Mouse (Mus musculus) ES-E14 (cell line): ENCODE measurements at regions not wholly inside any gene's neighbourhood (a gene's known extent, or its start where the extent isn't known, plus 50 kb on each side); places are given as distances from the start of the nearest gene placed in this dataset.

Experiments
- DNase-seq: peaks from one replicate; pipeline ENCODE4 v3.0.0-alpha.2; 2013; ENCODE audit warnings: low read depth, low spot score
- H3K27ac ChIP-seq: 2 replicates; pipeline ENCODE4 v1.5.1; 2012; ENCODE audit warnings: low read depth, mild to moderate bottlenecking, low read length, moderate library complexity, mixed read lengths; ENCODE audit not compliant: poor library complexity, insufficient read depth, severe bottlenecking
- H3K36me3 ChIP-seq: 2 replicates; pipeline ENCODE4 v1.6.1; 2012; ENCODE audit warnings: mild to moderate bottlenecking, low read length, moderate library complexity, mixed read lengths; ENCODE audit not compliant: control insufficient read depth, poor library complexity, insufficient read depth, severe bottlenecking
- H3K4me1 ChIP-seq, 2 experiments: fragments of 150-350 bp in 1 of 2; sonication (generic) in 1 of 2; 2 replicates each; pipeline ENCODE4 v1.6.1; 2012; ENCODE audit warnings: low read length in 2 of 2, mild to moderate bottlenecking in 1 of 2, mixed read lengths in 1 of 2; ENCODE audit not compliant: control insufficient read depth in 2 of 2, insufficient read depth in 2 of 2, poor library complexity in 1 of 2
- H3K4me3 ChIP-seq, 2 experiments: fragments of 150-350 bp in 1 of 2; sonication (generic) in 1 of 2; 2 replicates each; pipeline ENCODE4 v1.5.1; 2012; ENCODE audit warnings: low read length in 2 of 2, low read depth in 1 of 2, mild to moderate bottlenecking in 1 of 2, mixed read lengths in 1 of 2; ENCODE audit not compliant: insufficient read depth in 1 of 2, poor library complexity in 1 of 2, severe bottlenecking in 1 of 2
- H3K9ac ChIP-seq: 2 replicates; pipeline ENCODE4 v1.6.1; 2012; ENCODE audit warnings: low read depth, mild to moderate bottlenecking, low read length, mixed read lengths; ENCODE audit not compliant: poor library complexity, insufficient read depth, severe bottlenecking
- H3K9me3 ChIP-seq: fragments of 150-350 bp; sonication (generic); 2 replicates; pipeline ENCODE4 v1.6.1; 2012; ENCODE audit warnings: low read depth, mild to moderate bottlenecking, low read length; ENCODE audit not compliant: control insufficient read depth, insufficient read depth
- CHD2 ChIP-seq: IDR thresholded peaks from 2 replicates; pipeline ENCODE4 v1.6.1; 2014; ENCODE audit warnings: mild to moderate bottlenecking, low read depth, low read length, inconsistent platforms
- HCFC1 ChIP-seq: IDR thresholded peaks from 2 replicates; pipeline ENCODE4 v1.6.1; 2012; ENCODE audit warnings: low read length, inconsistent platforms, borderline replicate concordance; ENCODE audit not compliant: insufficient read depth
- MAFK ChIP-seq: IDR thresholded peaks from 2 replicates; pipeline ENCODE4 v1.6.1; 2014; ENCODE audit warnings: mild to moderate bottlenecking, low read depth, low read length, inconsistent platforms; ENCODE audit not compliant: insufficient read depth
- ZC3H11A ChIP-seq: IDR thresholded peaks from 2 replicates; pipeline ENCODE4 v1.6.1; 2012; ENCODE audit warnings: low read depth, mild to moderate bottlenecking, inconsistent platforms, low read length, borderline replicate concordance
- ZNF384 ChIP-seq: IDR thresholded peaks from 2 replicates; pipeline ENCODE4 v1.6.1; 2012; ENCODE audit warnings: low read depth, low read length, inconsistent platforms
- in situ Hi-C, 2 experiments: fragments of 600-800 bp; cut with MboI; formaldehyde crosslinking; loops; one replicate each; pipeline ENCODE4 v1.15.1; 2025; ENCODE audit warnings: low sequenced_read_pairs in 2 of 2, inconsistent platforms in 1 of 2; ENCODE audit not compliant: unreplicated experiment in 2 of 2

- in situ Hi-C loops, result no loop called here
- Histone ChIP-seq H3K27ac (no peak overlapping the region), H3K9me3 (no peaks in the 10 kb centered on the region), H3K4me1 (no peaks in the 10 kb centered on the region), H3K36me3 (no peaks in the 10 kb centered on the region), H3K4me3 (no peak overlapping the region), H3K9ac (no peak overlapping the region)
- DNase-seq, result no peak
- TF ChIP-seq ZNF384 (no peak), MAFK (no peak), HCFC1 (no peak), ZC3H11A (no peak), CHD2 (no peak)
Observed at GRCm38 (mm10) chr2:34105271-34106051, 217.7 kb upstream of the Mvb12b start.

DNA sequence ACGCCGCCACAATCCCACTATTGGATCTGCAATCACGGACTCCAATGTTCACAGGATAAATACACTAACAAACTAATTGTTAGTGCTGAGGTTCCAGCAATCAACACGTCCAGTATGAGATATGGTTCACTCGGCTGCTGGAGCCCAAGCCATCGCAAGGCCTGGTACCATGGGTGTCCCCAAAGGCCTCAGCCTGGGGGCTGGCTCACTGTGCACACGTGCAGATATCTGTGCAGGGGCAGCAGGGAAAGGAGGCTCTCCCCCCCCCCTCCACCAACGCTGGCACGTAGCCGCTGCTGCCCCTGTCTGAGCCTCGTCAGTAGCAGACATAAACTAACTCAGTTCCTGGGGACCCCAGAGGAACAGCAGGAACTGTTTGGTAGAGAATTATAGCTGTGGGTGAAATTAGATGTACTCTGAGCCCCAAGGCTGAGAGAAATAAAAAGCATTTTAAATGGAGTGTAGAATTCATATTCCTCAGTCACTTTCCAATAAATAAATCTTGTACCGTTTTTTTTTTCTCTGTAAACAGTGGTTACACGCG lies 210.3 kb upstream of the Mvb12b start:
- no peaks in the 10 kb centered on the region for H3K9me3 ChIP-seq

DNA sequence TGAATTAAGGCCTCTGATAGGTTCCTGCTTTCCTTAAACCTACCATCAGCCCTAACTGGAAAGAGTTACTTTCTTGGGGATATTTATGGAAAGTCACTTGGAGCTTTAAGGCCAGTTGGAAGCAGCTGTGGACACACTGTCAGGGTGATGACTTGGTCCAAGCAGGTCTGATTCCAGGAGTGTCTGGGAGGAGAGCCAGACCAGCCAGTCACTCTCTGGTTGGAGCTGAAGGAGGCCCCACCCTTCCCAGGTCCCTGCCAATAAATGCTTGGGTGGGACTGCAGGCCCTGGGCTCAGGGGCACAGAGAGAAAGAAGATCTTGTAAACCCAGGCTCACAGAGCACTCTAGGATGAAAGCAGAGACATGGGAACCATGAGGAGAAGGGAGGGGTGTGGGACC lies 208.8 kb upstream of the Mvb12b start:
- no peak overlapping the region for H3K9ac ChIP-seq
- no peak overlapping the region for H3K27ac ChIP-seq
- in situ Hi-C loops, result no loop called here
- no peak for DNase-seq
- H3K36me3 ChIP-seq, result no peaks in the 10 kb centered on the region
- H3K4me3 ChIP-seq, result no peak overlapping the region
- TF ChIP-seq ZNF384 (no peak), HCFC1 (no peak), MAFK (no peak)
- H3K9me3 ChIP-seq, result no peaks in the 10 kb centered on the region
- no peaks in the 10 kb centered on the region for H3K4me1 ChIP-seq

More for the DNA sequence above, 210.3 kb upstream of the Mvb12b start:
- in situ Hi-C loops, result no loop called here
- no peak overlapping the region for H3K9ac ChIP-seq
- no peaks in the 10 kb centered on the region for H3K4me1 ChIP-seq
- H3K4me3 ChIP-seq, result no peak overlapping the region
- TF ChIP-seq CHD2 (no peak), HCFC1 (no peak), ZC3H11A (no peak), MAFK (no peak), ZNF384 (no peak)
- no peak for DNase-seq
- no peaks in the 10 kb centered on the region for H3K36me3 ChIP-seq
- no peak overlapping the region for H3K27ac ChIP-seq

- Histone ChIP-seq H3K27ac (no peak overlapping the region), H3K4me3 (no peak overlapping the region), H3K4me1 (no peaks in the 10 kb centered on the region), H3K36me3 (no peaks in the 10 kb centered on the region), H3K9me3 (no peaks in the 10 kb centered on the region), H3K9ac (no peak overlapping the region)
- TF ChIP-seq ZNF384 (no peak), HCFC1 (no peak), MAFK (no peak), CHD2 (no peak), ZC3H11A (no peak)
- in situ Hi-C loops, result no loop called here
- DNase-seq, result no peak
Observed at GRCm38 (mm10) chr2:34088832-34089231, 201.1 kb upstream of the Mvb12b start.
